Mouse (Mus musculus): ENCODE data around the gene Akt1s1.

The Akt1s1 gene

DNA sequence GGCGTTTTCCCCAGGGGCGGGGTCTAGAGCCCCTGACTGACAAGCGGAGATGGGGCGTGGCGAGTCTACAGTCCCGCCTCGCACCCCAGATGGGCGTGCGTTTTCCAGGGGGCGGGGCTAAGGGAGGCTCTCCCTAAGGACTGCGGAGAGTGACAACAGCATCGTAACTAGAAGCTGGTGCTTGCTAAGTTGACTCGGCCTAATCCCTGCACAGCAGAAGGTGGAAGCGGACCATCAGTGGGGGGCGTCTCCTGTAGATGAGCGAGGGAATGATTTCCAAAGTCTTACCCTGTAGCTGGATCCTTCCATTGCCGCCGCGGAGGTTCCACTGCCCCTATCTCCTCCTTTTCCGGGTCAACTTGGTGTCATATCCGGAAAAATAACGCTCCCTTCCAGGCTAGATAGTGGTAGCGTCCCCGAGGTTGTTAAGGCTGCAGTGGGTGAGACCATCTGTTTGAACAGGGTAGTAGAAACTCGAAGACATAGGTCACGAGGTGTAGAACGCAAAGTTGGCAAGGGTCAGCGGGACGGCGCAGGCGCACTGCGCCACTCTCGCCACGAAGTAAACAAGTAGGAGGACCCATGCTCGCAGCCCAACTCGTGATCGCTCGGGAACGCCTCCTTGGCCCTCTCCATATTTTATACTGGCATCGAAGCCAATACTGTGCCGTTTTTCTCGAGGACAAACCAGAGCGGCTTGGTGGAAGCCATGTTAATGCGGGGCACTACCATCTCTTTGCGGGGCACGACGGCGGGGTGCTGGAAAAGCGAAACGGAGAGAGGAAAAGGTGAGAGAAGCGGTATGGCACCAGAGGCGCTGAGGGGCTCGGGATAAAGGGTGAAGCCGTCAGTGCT, at the start of gene Akt1s1, which contains the start of gene Tbc1d17:
Akt1s1 (plus strand) TSS at position 431 of the 855 bp plus-strand sequence.
Tbc1d17 (minus strand) TSS at position 519 of the 855 bp plus-strand sequence.
- peak; percentile 100 for DNase-seq (ENCODE audit: inconsistent ontology term)

DNA sequence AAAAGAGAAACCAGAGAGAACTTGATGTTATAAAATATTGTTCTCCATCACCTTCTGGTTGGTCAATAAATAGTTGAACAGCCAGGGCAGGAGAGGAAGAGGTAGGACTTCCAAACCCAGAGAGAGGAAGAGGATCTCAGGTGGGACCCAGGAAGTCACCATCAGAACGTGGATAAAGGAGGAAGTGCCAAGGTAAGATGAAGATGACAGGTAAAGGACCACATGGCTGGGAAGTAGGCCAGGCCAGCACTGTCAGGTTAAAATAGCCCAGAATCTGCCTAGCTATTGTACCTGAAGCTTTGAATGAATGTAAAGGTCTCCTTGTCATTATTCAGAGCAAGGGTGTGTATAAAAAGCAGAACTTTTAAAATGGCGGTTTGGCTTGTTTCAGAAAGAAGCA, 39.9 kb upstream of the Akt1s1 start:
- DNase-seq (ENCODE audit: inconsistent ontology term), result no peak

DNA sequence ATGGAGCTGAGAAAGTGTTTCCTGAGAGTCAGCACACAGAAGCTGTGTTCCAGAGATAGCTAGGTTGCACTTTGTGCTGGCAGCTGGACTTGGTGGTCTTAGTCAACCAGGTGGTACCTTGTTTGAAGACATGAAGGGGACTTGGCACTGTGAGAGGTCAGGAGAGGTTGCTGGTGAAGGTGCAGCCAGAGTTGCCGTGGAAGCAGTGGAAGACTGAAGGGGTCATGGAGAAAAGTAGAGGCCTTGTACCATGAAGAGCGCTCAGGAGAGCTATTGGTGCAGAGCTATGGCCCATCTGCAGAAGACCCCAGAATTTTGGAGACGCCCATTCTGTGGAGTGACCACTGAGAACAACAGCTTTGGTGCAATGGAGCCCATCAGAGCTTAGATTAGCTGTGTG, 39.3 kb upstream of the Akt1s1 start:
- DNase-seq (ENCODE audit: inconsistent ontology term), result no peak

DNA sequence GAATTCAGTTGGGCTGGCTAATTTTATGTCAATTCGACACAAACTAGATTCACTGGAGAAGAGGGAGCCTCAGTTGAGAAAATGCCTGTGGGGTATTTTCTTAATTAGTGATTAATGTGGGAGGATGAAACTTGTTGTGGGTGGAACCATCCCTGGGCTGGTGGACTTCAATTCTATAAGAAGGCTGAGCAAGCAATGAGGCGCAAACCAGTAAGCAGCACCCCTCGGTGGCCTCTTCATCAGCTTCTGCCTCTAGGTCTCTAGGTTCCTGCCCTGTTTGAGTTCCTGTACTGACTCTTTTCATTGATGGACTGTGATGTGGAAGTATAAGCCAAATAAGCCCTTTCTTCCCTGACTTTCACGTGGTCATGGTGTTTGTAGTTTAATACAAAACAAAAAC, 38.4 kb upstream of the Akt1s1 start:
- no peak for DNase-seq (ENCODE audit: inconsistent ontology term)

DNA sequence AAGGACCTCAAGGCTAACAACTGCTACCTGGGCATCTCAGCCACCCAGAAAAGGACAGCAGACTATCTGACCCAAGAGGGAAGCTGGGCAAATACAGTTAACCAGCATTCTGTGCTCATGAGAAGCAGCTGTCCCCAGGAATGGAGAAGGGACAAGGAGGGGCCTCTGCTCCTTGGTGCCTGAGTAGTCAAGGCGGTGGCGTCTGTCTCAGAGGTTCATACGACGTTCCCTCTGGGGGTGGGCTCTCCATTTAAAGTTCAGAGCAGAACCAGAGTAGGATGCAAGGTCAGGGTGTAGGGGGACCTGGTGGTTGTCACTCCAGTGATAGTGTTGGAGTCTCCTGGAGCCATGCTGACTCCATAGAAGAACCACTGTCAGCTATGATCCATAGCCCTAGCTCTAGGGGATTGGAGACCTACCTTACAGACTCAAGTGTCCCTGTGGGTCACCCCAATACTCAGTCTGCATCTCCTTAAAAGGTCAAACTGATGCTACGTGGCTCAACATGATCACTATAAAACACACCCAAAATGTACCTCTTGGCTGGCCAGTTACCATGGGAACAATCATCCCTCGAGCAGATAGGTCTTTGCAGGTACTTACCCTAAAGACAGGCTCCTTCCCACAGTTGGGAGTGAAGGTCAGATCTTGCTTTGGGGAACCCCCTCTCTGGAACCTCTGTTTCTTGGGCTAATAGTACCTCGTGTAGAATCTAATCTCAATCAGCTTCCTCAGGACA, 37.8 kb upstream of the Akt1s1 start:
- DNase-seq (ENCODE audit: inconsistent ontology term), result no peak

DNA sequence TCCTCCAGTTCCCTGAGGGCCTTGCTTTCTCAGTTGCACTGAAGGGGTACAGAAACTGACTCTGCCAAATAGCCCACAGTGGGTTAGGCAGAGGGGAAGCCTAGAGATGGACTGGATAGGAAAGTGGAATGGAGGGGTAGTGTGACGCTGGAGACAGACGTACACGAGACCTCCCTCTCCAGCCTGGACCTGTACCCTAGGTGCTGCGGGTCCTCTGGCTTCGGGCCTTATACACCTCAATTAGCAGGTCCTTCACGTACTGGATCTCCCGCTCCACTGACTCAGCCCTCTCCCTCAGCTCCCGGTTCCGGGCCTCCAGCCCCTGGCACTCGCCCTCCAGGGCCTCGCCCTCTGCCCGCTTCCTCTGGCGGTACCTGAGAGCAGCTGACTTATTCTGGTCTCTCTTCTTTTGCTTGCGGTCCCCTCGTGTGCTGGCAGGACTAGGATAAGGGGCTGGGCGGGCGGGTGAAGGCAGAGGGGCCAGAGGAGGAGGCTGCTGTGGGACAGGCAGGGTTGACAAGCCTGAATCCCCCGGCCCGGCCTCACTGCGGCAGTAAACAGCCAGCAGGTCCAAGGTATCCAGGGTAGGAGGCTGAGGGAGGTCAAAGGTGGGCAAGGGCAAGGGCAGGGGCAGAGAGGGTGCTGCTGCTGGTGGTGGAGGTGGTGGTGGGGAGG, 36.0 kb upstream of the Akt1s1 start:
- DNase-seq (ENCODE audit: inconsistent ontology term), result no peak

DNA sequence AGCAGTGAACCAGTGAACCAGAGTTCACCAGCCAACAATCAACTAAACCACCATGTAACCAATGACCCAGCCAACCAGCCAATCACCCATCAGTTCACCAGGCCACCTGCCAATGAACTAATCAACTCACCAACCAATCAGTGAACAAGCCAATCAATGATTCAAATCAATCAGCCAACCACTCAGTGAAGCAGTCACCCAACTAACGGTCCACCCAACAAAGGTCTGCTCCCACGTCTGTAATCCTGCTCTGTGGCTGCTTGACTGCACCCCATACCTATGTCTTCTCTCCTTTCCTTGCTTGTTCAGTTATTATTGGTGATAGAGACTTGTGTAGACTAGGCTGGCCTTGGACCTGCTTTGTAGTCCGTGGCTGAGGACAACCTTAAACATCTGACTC, 34.8 kb upstream of the Akt1s1 start:
- no peak for DNase-seq (ENCODE audit: inconsistent ontology term)

DNA sequence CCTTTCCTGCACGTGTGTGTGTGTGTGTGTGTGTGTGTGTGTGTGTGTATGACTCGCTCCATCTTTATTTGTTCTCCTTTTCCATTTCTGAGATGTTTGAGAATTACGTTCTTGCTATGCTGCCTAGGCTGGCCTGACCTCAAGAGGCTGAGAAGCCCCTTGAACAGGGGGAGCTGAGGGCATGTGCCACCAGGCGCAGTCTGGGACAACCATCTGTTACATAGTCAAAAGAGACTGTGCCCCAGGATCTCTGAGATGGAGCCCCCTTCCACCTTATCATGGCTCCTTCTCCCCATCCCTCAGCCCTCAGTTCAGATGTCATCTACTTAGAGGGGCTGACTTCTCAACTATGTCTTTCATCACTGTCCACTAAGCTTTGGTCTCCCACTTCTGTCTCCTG, 34.4 kb upstream of the Akt1s1 start:
- DNase-seq (ENCODE audit: inconsistent ontology term), result no peak

DNA sequence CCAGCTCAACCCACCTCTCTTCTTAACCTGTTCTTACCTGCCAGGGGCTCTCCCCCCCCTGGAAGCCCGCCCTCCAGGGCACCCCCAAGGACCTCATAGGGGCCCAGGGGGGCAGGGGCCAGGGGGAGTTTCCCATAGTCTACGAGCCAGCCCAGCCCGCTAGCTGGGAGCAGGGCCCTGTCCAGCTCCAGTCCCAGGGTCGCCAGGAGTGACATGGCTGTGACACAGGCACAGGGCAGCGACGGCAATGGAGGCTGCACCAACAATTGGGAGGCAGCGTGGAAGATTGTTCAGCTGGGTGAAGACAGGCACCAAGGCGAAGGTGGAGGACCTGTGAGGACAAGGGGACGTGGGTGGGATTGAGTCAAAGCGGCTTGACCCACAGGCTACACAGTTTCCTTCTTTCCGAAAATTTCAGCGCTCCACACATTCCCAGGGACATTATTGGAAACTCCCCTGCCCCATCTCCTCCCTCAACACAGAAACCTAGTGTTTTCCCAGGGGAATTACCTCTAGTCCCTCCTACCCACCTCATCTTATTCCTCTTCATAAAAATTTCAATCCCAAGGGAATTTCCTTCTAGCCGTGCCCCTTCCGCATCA, 33.7 kb upstream of the Akt1s1 start:
- DNase-seq (ENCODE audit: inconsistent ontology term), result no peak

DNA sequence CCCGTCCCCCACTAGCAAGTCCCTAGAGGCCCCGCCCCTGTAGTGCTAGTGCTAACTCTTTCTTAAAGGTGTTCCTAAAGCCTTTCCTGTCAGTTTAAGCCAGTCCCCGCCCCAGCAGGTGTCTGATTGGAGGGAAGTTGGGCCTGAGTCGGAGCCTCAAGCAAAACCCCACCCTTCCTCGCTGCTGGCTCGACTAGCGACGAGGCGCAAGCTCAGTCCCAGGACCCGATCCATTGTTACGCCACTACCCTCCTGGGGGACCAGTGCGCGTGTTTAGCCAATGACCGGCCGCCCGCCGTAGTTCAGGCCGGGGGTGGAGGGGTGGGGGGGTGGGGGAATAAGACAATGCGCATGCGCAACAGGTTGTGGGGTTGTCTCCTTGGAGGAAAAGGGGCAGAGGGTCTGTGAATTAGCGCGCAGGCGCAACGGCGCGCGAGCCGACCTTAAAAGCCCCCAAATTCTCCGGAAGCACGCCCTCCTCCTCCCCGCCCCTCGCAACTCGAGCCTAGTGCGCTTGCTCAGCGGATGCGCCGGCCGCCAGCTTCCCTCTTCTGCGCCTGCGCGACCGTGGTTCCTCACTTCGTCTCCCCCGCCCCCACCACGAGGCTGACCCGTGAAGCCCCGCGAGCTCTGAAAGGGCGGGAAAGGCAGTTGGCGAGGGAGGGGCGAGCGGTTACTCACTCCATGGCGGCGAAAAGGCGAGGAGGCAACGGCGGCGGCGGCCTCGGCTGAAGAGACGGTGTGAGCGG, 32.9 kb upstream of the Akt1s1 start, which contains the start of the genes Nup62 and Il4i1:
Nup62 (plus strand) TSS at position 368 of the 749 bp plus-strand sequence.
Il4i1 (plus strand) TSS at position 667 of the 749 bp plus-strand sequence.
- peak; percentile 99 for DNase-seq (ENCODE audit: inconsistent ontology term)

DNA sequence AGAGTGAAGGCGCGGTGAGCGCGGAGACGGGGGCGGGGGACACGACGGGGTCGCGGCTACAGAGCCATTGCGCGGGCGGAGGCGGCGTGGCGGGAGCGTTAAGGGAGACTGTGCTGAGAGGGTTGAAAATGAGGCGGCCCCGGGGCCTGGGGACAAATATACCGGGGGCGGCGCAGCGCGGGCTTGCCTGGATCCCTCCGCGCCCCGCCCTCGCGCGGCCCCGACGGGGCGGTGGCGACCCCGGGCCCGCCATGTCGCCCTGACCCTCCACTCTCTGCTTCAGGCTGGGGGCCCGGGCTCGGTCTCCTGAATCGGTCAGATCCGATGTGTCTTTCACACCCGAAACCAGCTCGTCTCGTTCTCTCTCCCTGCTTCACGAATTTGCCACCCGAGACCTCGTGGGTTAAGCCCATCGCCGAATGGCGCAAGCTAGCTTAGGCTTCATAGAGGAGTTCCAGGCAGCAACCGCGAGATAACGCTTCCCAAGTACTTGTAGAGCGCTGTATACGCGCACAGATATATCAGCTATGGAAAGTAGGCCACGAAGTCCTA, 32.2 kb upstream of the Akt1s1 start, which contains the start of gene Atf5:
Atf5 (minus strand) TSS at position 189 of the 552 bp plus-strand sequence.
- peak; percentile 91 for DNase-seq (ENCODE audit: inconsistent ontology term)

DNA sequence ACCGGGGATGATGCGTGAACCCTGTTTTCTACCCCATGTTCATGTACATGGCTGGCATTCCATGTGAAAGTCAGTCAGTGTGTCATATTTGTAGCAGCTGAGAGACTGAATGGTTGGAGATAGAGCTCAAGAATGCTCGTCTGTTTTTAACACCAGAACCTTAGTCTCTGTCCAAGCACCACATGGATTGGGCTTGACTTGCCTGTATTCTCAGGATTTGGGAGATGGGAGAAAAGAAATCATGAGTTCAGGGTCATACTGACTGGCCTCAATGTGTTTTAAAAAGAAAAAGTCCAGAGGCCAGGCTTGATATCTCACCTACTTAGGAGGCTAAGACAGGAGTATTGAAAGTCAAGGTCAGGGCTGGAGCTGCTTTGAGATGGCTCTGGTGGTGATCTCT, 31.4 kb upstream of the Akt1s1 start:
- no peak for DNase-seq (ENCODE audit: inconsistent ontology term)

DNA sequence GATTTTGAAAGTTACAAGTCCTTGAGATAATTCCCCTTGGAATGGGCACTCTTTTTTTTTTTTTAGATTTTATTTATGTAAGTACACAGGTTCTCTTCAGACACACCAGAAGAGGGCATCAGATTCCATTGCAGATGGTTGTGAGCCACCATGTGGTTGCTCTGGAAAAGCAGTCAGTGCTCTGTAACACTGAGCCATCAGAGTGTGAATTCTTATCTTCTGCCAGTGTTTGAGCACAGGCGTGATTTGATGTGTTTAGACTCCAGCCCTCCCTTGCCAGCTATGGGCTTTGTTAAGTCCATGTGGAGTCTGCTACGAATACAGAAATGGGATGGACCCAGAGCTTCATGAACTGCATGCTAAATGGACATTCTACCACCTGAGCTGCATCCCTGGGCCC, 30.6 kb upstream of the Akt1s1 start:
- DNase-seq (ENCODE audit: inconsistent ontology term), result peak; percentile 30

DNA sequence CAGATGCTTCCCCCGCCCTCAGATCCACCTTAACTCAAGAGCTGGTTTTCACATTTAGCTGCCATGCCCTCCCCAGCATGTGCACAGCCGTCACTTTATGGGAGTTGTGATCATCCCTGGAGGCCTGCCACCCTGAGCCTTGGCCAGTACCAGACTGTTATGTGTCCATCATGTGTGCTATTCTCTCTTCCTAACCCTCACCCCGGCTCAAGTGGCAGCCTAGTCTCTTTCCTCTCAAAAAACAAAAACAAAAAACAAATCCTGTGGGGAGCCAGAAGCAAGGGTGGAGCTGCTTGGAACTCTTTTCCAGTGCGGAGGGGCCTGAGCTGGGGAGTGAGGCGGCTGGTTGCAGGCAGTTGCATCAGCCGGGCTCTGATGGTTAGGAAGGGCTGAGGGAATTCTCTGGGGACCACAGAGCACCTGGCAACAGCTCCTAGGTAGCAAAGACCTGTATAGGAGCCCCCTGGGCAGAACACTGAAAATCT, 30.0 kb upstream of the Akt1s1 start:
- peak; percentile 73 for DNase-seq (ENCODE audit: inconsistent ontology term)

DNA sequence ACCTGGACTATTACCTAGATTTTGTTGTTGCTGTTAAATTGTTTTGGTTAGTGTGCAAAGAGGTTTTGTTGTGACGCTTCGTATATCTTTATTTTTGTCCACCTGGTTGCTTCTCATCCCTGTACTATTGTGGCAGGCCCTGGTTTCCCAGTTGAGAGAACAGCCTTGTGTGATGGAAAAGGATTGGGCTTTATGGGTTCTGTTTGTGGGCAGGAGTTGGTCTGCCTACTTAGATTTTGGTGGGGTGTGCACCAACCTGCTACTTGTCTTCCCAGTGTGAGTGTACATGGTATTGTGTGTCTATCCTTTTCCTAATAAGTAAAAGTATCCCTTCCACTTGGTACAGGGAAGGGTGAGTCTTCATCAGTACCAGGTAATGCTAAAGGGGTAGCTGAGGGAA, 29.4 kb upstream of the Akt1s1 start:
- no peak for DNase-seq (ENCODE audit: inconsistent ontology term)

DNA sequence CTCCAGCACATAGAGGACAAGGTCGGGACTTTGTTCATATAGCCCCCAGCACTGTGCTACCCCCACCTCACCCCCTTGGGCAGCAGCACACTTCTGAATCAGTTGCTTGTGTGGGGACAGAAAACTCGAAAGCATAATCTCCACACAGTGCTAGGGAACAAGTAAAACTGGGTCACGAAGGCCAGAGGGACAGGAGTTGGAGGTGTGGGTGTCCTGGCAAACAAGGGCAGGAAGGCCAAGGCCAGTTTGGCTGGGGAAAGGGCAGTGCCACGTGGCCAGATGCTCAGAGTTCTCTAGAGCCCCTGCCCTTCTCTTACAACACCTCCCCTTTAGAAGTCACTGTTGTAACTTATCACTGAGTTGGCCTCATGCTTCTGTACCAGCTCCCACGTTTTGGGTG, 28.9 kb upstream of the Akt1s1 start:
- DNase-seq (ENCODE audit: inconsistent ontology term), result no peak

DNA sequence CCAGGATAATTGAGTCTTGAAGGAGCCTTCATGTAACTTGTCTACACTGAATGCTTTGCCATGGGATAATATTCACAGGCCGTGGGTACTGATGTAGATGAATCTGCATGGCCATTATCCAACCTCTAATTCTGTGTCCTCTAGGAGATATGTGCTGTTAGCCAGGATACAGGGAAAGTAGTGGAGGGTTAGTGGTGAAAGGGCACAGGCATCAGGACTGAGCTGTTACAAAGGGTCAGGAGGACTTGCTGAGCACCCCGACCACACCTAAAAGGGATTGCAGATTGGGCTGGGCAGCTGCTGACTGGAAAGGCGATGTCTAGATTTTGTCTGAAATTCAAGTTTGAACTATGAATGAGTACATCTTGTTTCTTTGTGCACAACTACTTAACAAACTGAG, 28.3 kb upstream of the Akt1s1 start:
- no peak for DNase-seq (ENCODE audit: inconsistent ontology term)

DNA sequence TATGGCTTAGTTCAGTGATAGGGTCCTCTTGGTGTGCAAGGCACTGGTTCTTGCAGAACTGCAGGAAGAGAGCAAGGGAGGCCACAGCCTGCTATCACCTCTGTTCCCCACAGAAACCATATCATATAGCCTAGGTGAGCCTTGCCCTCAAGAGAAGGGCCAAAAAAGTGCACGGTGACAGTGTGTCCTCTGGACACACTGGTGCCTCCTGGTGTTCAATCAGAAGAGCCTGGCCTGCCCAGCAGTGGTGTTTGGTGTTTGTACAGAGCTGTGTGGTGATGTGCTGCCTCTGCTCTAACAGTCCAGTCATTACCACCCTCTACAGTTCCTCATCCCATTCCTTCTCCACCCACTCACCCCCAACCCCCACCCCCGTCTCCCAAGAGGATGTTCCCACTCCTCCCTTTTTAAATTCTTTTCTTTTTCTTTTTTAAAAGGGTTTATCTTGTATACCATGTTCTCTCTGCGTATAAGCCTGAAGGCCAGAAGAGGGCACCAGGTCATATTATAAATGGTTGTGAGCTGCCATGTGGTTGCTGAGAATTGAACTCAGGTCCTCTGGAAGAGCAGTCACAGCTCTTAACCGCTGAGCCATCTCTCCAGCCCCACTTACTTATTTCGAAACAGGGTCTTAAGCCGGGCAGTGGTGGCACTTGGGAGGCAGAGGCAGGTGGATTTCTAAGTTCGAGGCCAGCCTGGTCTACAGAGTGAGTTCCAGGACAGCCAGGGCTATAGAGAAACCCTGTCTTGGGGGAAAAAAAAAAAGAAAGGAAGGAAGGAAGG, 26.9 kb upstream of the Akt1s1 start:
- no peak for DNase-seq (ENCODE audit: inconsistent ontology term)

DNA sequence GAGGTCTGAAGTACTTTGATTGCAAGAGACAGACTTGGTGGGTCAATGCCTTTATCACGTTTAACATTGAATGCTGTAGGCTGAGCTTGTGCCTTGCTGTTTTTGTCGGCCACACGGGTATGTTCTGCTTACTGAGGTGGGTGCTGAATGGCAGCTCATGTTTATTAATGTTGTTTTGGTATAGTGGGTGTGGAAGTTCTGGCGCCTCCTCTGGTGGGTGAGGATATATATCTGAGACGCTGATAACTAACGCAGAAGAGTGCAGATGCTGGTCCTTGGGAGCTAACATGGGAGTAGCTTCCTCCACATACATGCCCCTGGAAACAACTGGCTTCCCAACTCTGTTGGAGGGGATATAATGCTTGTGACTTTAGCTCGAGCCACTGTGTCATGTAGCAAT, 25.4 kb upstream of the Akt1s1 start:
- no peak for DNase-seq (ENCODE audit: inconsistent ontology term)

DNA sequence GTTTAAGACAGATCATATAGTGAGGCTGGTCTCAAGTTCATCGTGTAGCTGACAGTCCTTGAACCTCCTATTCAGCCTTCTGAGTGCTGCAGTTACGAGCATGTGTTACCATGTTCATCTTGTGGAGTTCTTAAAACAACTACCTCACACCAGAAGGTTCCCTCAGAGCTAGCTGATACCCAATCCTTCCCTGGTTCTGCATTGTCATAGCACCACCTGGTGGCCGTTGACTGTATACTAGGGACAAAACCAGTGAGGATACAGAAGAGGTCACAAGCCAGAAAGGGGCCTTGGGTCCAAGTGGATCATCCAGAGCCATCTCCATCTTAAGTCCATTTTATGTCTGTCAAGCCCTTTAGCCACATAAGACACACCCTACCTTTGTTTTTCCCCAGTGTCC, 23.9 kb upstream of the Akt1s1 start:
- DNase-seq (ENCODE audit: inconsistent ontology term), result peak; percentile 70

Measured in Muller cell, postnatal 12 days (primary cell).